Mouse (Mus musculus) limb, embryonic 13.5 days (tissue): ENCODE measurements around the gene Prr7. TPM values are rescaled to one million over a fixed set of nuclear protein-coding genes. Genes with fewer than 3 reads are reported as not detected.
A peak's percentile ranks its signal among the peaks of the same experiment; 100 is the strongest.

Experiments used
- ATAC-seq: fragments of 200-750 bp; cut with Nextera tagmentation; 2 replicates; pipeline ENCODE4 v1.8.0; 2017; ENCODE audit warnings: low read depth, moderate number of reproducible peaks, moderate TSS enrichment; ENCODE audit not compliant: low FRiP score
- H3K27ac ChIP-seq: fragments of 300-500 bp; sonication (generic); 2 replicates; pipeline ENCODE4 v1.5.1; 2015; ENCODE audit warnings: inconsistent platforms, mild to moderate bottlenecking, moderate library complexity
- H3K27me3 ChIP-seq: fragments of 300-500 bp; sonication (generic); 2 replicates; pipeline ENCODE4 v1.6.1; 2015; ENCODE audit warnings: mild to moderate bottlenecking, inconsistent platforms
- H3K36me3 ChIP-seq: fragments of 300-500 bp; sonication (generic); 2 replicates; pipeline ENCODE4 v1.6.1; 2015; ENCODE audit warnings: inconsistent platforms, mild to moderate bottlenecking, moderate library complexity
- H3K4me1 ChIP-seq: fragments of 300-500 bp; sonication (generic); 2 replicates; pipeline ENCODE4 v1.6.1; 2015; ENCODE audit warnings: inconsistent platforms
- H3K4me2 ChIP-seq: fragments of 300-500 bp; sonication (generic); replicated peaks from 2 replicates; pipeline ENCODE4 v1.6.1; 2015; ENCODE audit warnings: inconsistent platforms, mild to moderate bottlenecking, moderate library complexity
- H3K4me3 ChIP-seq: fragments of 300-500 bp; sonication (generic); 2 replicates; pipeline ENCODE4 v1.5.1; 2015; ENCODE audit warnings: moderate library complexity, mild to moderate bottlenecking, inconsistent platforms
- H3K9ac ChIP-seq: fragments of 300-500 bp; sonication (generic); 2 replicates; pipeline ENCODE4 v1.6.1; 2015; ENCODE audit warnings: mild to moderate bottlenecking, inconsistent platforms
- H3K9me3 ChIP-seq: fragments of 300-500 bp; sonication (generic); 2 replicates; pipeline ENCODE4 v1.6.1; 2016; ENCODE audit warnings: inconsistent platforms
- WGBS: fragments of 180-500 bp; shearing (Covaris S2); methylation state at CpG from one replicate; pipeline ENCODE4 v1.1.7; 2015; 5-methylcytosine and 5-hydroxymethylcytosine counted together
- polyA plus RNA-seq: library from polyadenylated mRNA; unstranded; fragments of >200 nt; fragmentation: Nextera tagmentation; extraction: Ambion mirVana; gene quantifications from 2 replicates; pipeline ENCODE4 v1.2.1, GENCODE M21; 2015

Gene Prr7
- polyA plus RNA-seq, 1 experiment from 2014 or later, result 0.79 TPM

- H3K9ac ChIP-seq, result peak overlapping the region; percentile 81
- ATAC-seq, result no peak
- H3K36me3 ChIP-seq, result peaks cover 50% of the 10 kb centered on the region
- peak overlapping the region; percentile 98 for H3K4me2 ChIP-seq
- no peaks in the 10 kb centered on the region for H3K27me3 ChIP-seq
- peaks cover 41% of the 10 kb centered on the region for H3K4me1 ChIP-seq
- H3K4me3 ChIP-seq, result peak overlapping the region; percentile 63
- H3K27ac ChIP-seq, result no peak overlapping the region
- H3K9me3 ChIP-seq, result no peaks in the 10 kb centered on the region
- 13% methylated on average over 18 of the region's 18 CpGs for WGBS
Measured at GRCm38 (mm10) chr13:55473076-55473831, 9.2 kb downstream of the Prr7 start.

GRCm38 (mm10) chr13:55473961-55474360 is 9.9 kb downstream of the Prr7 start:
- 0 out of 2 replicates have a peak overlapping the region, but pooled peaks have one; percentile 25 for H3K9ac ChIP-seq
- no peak overlapping the region for H3K4me3 ChIP-seq
- H3K27me3 ChIP-seq, result no peaks in the 10 kb centered on the region
- 63% methylated on average over 11 of the region's 11 CpGs for WGBS
- no peak overlapping the region; the same call in 1 of the 2 replicates for H3K27ac ChIP-seq
- ATAC-seq, result no peak
- H3K36me3 ChIP-seq, result peaks cover 57% of the 10 kb centered on the region
- no peak overlapping the region for H3K4me2 ChIP-seq
- H3K4me1 ChIP-seq, result peaks cover 41% of the 10 kb centered on the region
- no peaks in the 10 kb centered on the region for H3K9me3 ChIP-seq

- Histone ChIP-seq H3K4me2 (no peak overlapping the region), H3K27ac (no peak overlapping the region), H3K4me1 (peaks cover 41% of the 10 kb centered on the region), H3K9ac (no peak overlapping the region), H3K9me3 (no peaks in the 10 kb centered on the region), H3K4me3 (no peak overlapping the region), H3K27me3 (no peaks in the 10 kb centered on the region), H3K36me3 (peaks cover 64% of the 10 kb centered on the region)
- no peak for ATAC-seq
- 56% methylated on average over 5 of the region's 5 CpGs for WGBS
Measured at GRCm38 (mm10) chr13:55474621-55475069, 10.6 kb downstream of the Prr7 start.

DNA sequence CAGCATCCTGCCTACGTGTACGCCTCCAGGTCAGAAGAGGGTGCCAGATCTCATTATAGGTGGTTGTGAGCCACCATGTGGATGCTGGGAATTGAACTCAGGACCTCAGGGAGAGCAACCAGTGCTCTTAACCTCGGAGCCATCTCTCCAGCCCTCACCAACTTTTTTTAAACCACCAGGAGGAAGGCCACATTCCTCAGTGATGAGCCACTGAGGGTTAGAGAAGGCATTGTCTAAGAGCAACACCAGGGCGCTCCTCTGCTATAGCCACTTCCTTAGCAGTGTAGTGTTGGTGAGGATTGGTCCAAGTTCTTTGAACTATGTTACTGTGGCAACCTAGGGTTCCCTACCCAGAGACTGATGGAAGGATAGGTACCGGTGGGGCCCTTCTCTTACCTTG is 11.7 kb downstream of the Prr7 start:
- 88% methylated on average over 5 of the region's 5 CpGs for WGBS
- Histone ChIP-seq H3K27me3 (no peaks in the 10 kb centered on the region), H3K36me3 (peaks cover 75% of the 10 kb centered on the region), H3K27ac (no peak overlapping the region), H3K9me3 (no peaks in the 10 kb centered on the region), H3K4me3 (no peak overlapping the region), H3K9ac (no peak overlapping the region), H3K4me2 (no peak overlapping the region), H3K4me1 (peaks cover 35% of the 10 kb centered on the region)
- ATAC-seq, result no peak

DNA sequence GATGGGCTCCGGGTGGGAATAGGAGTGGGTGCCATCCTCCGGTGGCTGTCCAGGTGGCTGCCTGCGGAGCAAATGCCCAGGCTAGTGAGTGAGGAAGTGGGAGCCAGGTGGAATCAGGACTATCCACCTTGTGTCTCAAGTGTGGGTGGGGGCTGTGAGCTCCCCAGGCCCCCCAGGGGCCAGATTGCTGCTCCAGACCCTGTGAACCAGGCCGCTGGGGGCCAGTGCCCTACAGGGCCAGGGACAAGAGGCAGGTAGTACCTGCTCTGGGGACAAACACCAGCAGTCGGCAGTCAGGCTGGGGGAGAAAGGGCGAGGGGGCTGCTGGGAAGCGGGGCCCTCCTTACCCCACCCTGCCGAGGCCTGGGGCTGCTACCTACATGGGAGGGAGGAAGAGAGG is 12.2 kb downstream of the Prr7 start:
- ATAC-seq, result no peak
- no peaks in the 10 kb centered on the region for H3K9me3 ChIP-seq
- no peaks in the 10 kb centered on the region for H3K27me3 ChIP-seq
- WGBS, result 91% methylated on average over 8 of the region's 8 CpGs
- peaks cover 30% of the 10 kb centered on the region for H3K4me1 ChIP-seq
- H3K4me3 ChIP-seq, result no peak overlapping the region
- H3K27ac ChIP-seq, result no peak overlapping the region
- no peak overlapping the region for H3K4me2 ChIP-seq
- H3K9ac ChIP-seq, result no peak overlapping the region
- H3K36me3 ChIP-seq, result peaks cover 80% of the 10 kb centered on the region

GRCm38 (mm10) chr13:55477492-55477891 is 13.4 kb downstream of the Prr7 start:
- 71% methylated on average over 16 of the region's 16 CpGs for WGBS
- Histone ChIP-seq H3K36me3 (peaks cover 92% of the 10 kb centered on the region), H3K4me1 (peaks cover 29% of the 10 kb centered on the region), H3K9me3 (no peaks in the 10 kb centered on the region), H3K9ac (no peak overlapping the region), H3K27me3 (no peaks in the 10 kb centered on the region), H3K4me3 (no peak overlapping the region), H3K4me2 (no peak overlapping the region), H3K27ac (no peak overlapping the region)
- no peak for ATAC-seq

DNA sequence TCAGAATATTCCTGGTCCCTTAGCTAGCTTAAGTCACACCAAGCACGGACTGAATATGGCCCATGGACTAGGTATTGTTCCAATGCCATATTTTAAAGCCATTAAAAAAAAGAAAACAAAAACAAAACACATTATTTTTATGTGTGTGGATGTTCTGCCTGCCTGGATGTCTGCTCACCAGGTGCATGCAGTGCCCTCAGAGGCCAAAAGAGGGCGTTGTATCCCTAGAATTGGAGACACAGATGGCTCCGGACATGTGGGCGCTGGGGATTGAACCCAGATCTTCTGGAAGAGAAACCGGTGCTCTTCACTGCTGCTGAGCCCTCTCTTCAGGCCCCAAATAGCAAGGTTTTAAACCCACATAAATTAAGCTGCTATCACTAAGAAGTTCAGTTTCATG is 14.0 kb downstream of the Prr7 start:
- no peak for ATAC-seq
- Histone ChIP-seq H3K9ac (no peak overlapping the region), H3K4me3 (no peak overlapping the region), H3K9me3 (no peaks in the 10 kb centered on the region), H3K4me2 (no peak overlapping the region), H3K4me1 (peaks cover 31% of the 10 kb centered on the region), H3K36me3 (peaks cover 98% of the 10 kb centered on the region), H3K27ac (no peak overlapping the region), H3K27me3 (no peaks in the 10 kb centered on the region)
- 51% methylated on average over 5 of the region's 5 CpGs for WGBS

DNA sequence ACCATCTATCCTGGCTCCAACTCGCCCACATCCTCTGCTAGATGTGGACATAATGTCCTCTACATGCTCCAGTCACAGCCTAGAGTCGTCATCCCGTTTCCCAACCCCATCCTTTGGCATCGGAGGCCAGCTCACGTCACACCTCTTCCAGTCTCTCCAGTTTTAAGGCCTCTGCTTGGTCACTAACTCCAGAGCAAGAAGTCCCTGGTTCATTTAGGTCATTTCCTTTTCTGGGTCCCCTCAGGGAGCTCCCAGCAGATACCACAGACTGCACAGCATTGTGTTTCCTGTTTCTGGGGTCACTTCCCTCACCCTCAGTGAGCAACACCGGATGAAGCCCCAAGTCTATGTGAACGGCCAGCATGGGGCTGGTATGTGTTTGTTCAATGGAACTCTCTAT is 14.9 kb downstream of the Prr7 start:
- WGBS, result 88% methylated on average over 7 of the region's 7 CpGs
- H3K27ac ChIP-seq, result peak overlapping the region; percentile 0; the same call in 1 of the 2 replicates

DNA sequence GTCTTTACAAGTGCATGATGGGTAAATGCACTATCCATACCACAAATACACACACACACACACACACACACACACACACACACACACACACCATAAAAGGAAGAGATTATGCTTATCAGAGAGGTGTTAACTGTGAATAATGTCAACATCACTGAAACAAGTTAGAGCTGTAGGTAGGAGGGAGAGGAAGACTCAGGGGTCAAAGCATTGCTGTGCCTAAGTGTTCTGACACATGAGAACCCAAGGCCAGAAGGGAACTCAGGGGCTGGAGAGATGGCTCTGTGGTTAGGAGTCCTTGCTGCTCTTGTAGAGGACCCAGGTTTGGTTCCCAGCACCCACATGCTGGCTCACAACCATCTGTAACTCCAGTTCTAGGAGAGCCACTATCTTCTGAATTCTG is 15.9 kb downstream of the Prr7 start:
- Histone ChIP-seq H3K4me3 (no peak overlapping the region), H3K27me3 (no peaks in the 10 kb centered on the region), H3K9ac (no peak overlapping the region), H3K9me3 (no peaks in the 10 kb centered on the region), H3K4me2 (no peak overlapping the region), H3K4me1 (peaks cover 31% of the 10 kb centered on the region), H3K27ac (no peak overlapping the region), H3K36me3 (peaks cover 91% of the 10 kb centered on the region)
- ATAC-seq, result no peak

More for the DNA sequence above, 14.9 kb downstream of the Prr7 start:
- ATAC-seq, result no peak
- Histone ChIP-seq H3K27me3 (no peaks in the 10 kb centered on the region), H3K4me3 (no peak overlapping the region), H3K9me3 (no peaks in the 10 kb centered on the region), H3K4me2 (no peak overlapping the region), H3K9ac (no peak overlapping the region), H3K4me1 (peaks cover 31% of the 10 kb centered on the region), H3K36me3 (peaks cover 100% of the 10 kb centered on the region)

GRCm38 (mm10) chr13:55482542-55482941 is 18.5 kb downstream of the Prr7 start:
- Histone ChIP-seq H3K4me3 (no peak overlapping the region), H3K36me3 (peaks cover 65% of the 10 kb centered on the region), H3K9me3 (no peaks in the 10 kb centered on the region), H3K4me1 (peaks cover 47% of the 10 kb centered on the region), H3K27ac (no peak overlapping the region), H3K4me2 (no peak overlapping the region), H3K27me3 (no peaks in the 10 kb centered on the region), H3K9ac (0 out of 2 replicates have a peak overlapping the region, but pooled peaks have one; percentile 2)
- no peak for ATAC-seq
- WGBS, result 79% methylated on average over 7 of the region's 7 CpGs

GRCm38 (mm10) chr13:55483071-55483470 is 19.0 kb downstream of the Prr7 start:
- Histone ChIP-seq H3K36me3 (peaks cover 59% of the 10 kb centered on the region), H3K27ac (no peak overlapping the region; the same call in 1 of the 2 replicates), H3K27me3 (no peaks in the 10 kb centered on the region), H3K4me1 (peaks cover 48% of the 10 kb centered on the region), H3K9ac (peak overlapping the region; percentile 8; the same call in 1 of the 2 replicates), H3K4me3 (no peak overlapping the region), H3K9me3 (no peaks in the 10 kb centered on the region), H3K4me2 (0 out of 2 replicates have a peak overlapping the region, but pooled peaks have one; percentile 12)
- WGBS, result 55% methylated on average over 9 of the region's 9 CpGs
- ATAC-seq, result no peak

GRCm38 (mm10) chr13:55483593-55483992 is 19.5 kb downstream of the Prr7 start:
- WGBS, result 59% methylated on average over 15 of the region's 15 CpGs
- Histone ChIP-seq H3K27ac (no peak overlapping the region), H3K36me3 (peaks cover 54% of the 10 kb centered on the region), H3K4me2 (peak overlapping the region; percentile 96; the same call in 1 of the 2 replicates), H3K9ac (no peak overlapping the region), H3K27me3 (no peaks in the 10 kb centered on the region), H3K4me1 (peaks cover 52% of the 10 kb centered on the region), H3K4me3 (no peak overlapping the region), H3K9me3 (no peaks in the 10 kb centered on the region)
- no peak for ATAC-seq
